Mouse (Mus musculus) brain, embryonic 14.5 days (tissue): ENCODE data around the gene Rogdi.

Experiments used
- CTCF ChIP-seq: fragments of 200-500 bp; IDR thresholded peaks from 2 replicates; pipeline ENCODE4 v1.5.1; 2012; ENCODE audit warnings: inconsistent platforms, mild to moderate bottlenecking, moderate library complexity, borderline replicate concordance; ENCODE audit not compliant: insufficient read depth, insufficient read length; ENCODE audit errors: extremely low read depth
- POLR2A ChIP-seq: fragments of 200-500 bp; IDR thresholded peaks from 2 replicates; pipeline ENCODE4 v1.6.1; 2012; ENCODE audit warnings: mild to moderate bottlenecking, inconsistent platforms, borderline replicate concordance; ENCODE audit not compliant: poor library complexity, insufficient read depth, insufficient read length, severe bottlenecking; ENCODE audit errors: extremely low read depth

DNA sequence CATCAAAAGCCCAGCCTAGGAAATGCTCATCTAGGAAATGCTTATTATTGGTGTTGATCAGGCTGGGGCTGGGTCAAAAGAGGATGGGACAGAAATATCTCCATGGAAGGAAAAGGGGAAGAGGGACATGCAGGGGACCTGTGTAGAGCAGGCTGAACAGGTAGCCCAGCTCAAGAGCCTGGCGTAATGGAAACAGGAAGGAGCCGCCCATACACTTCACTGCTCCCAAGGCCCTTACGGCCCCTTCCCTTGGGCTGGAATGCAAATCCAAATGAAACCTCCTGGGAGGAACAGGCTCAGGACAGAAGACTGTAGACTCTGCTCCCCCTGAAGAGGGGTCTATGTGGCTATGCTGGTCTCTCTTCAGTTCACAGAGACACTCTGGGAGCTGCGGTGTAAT lies 1.2 kb upstream of the Rogdi start:
- TF ChIP-seq CTCF (no peak), POLR2A (no peak)
